Mouse (Mus musculus) C2C12 (cell line): Measurements from ENCODE around the gene Nanos2. TPM values are rescaled to one million over a fixed set of nuclear protein-coding genes. Genes with fewer than 3 reads are reported as not detected.

Source experiments
- H3K27me3 ChIP-seq: one replicate; pipeline ENCODE4 v1.6.1; 2011; ENCODE audit not compliant: control insufficient read depth, insufficient read depth, insufficient read length
- H3K36me3 ChIP-seq: one replicate; pipeline ENCODE4 v1.6.1; 2011; ENCODE audit not compliant: control insufficient read depth, insufficient read depth
- H3K4me3 ChIP-seq: one replicate; pipeline ENCODE4 v1.5.1; 2011; ENCODE audit warnings: mild to moderate bottlenecking, control low read depth; ENCODE audit not compliant: poor library complexity, insufficient read depth, severe bottlenecking
- H3K79me2 ChIP-seq: one replicate; pipeline ENCODE4 v1.6.1; 2011; ENCODE audit not compliant: control insufficient read depth, insufficient read depth
- H3K79me3 ChIP-seq: one replicate; pipeline ENCODE4 v1.6.1; 2011; ENCODE audit warnings: low read depth, control low read depth
- H3ac ChIP-seq: one replicate; pipeline ENCODE3; 2011; ENCODE audit warnings: low read depth; ENCODE audit not compliant: control insufficient read depth, insufficient read length
- CEBPB ChIP-seq: IDR thresholded peaks from one replicate; pipeline ENCODE4 v1.6.1; 2011; ENCODE audit warnings: low read depth, mild to moderate bottlenecking, control low read depth, moderate library complexity
- CTCF ChIP-seq: IDR thresholded peaks from one replicate; pipeline ENCODE4 v1.5.1; 2011; ENCODE audit not compliant: control insufficient read depth, insufficient read depth, insufficient read length
- FOSL1 ChIP-seq: IDR thresholded peaks from one replicate; pipeline ENCODE4 v1.8.0; 2011; ENCODE audit warnings: mild to moderate bottlenecking, low read length; ENCODE audit not compliant: poor library complexity, insufficient read depth, severe bottlenecking
- MAX ChIP-seq: IDR thresholded peaks from one replicate; pipeline ENCODE4 v1.6.1; 2011; ENCODE audit warnings: mild to moderate bottlenecking, control low read depth
- MYOD1 ChIP-seq: IDR thresholded peaks from one replicate; pipeline ENCODE4 v1.6.1; 2011; ENCODE audit warnings: low read depth; ENCODE audit not compliant: control insufficient read depth, insufficient read length
- MYOG ChIP-seq: IDR thresholded peaks from one replicate; pipeline ENCODE4 v1.6.1; 2011; ENCODE audit not compliant: control insufficient read depth, insufficient read length; ENCODE audit errors: extremely low read depth
- USF1 ChIP-seq: IDR thresholded peaks from one replicate; pipeline ENCODE4 v1.6.1; 2011; ENCODE audit warnings: low read depth, mild to moderate bottlenecking, control low read depth, moderate library complexity
- long read RNA-seq, 2 experiments: library from polyadenylated mRNA; unstranded; transcript quantifications; one replicate each; pipeline ENCODE4 v2.0.0; 2019 to 2020
- polyA plus RNA-seq: library from polyadenylated mRNA; unstranded; fragments of >200 nt; fragmentation: generic; extraction: Trizol; gene quantifications from one replicate; pipeline ENCODE4 v1.2.1, GENCODE M21; 2012; ENCODE audit warnings: missing spikeins

Gene Nanos2
- polyA plus RNA-seq: not detected
- long read RNA-seq, experiment 1: 0 reads
- long read RNA-seq, experiment 2: 0 reads

GRCm38 (mm10) chr7:18987100-18987499, at the start of gene Nanos2:
Gene Nanos2 (plus strand): TSS chr7:18987400.
- TF ChIP-seq MYOG (no peak), MYOD1 (no peak), CEBPB (no peak), USF1 (no peak), MAX (no peak), FOSL1 (no peak), CTCF (no peak)
- H3K79me3 ChIP-seq: no peaks in the 10 kb centered on the region

DNA sequence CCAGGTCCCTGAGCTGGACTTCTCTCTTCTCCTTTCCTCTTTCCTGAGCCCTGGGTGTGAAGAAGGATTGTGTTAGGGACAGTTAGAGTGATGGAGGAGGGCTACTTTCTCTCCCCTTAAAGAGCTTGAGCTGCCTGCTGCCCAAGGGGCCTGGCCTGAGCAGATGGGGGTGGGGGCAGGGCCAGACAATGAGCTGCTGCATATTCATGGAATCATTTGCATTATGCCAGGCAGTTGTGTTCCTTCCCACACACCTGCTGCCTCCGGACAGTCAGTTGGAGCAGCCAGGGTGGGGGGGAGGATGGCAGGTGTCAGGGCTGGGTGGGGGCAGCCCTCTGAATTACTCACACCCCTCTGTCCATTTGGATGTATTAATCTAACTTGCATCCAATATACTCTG, 44.8 kb upstream of the Nanos2 start:
- no peak for TF ChIP-seq USF1
- TF ChIP-seq CTCF: no peak
- no peak for TF ChIP-seq CEBPB
- no peak overlapping the region for H3ac ChIP-seq
- no peaks in the 10 kb centered on the region for H3K79me2 ChIP-seq
- H3K36me3 ChIP-seq: no peaks in the 10 kb centered on the region
- H3K79me3 ChIP-seq: no peaks in the 10 kb centered on the region
- H3K27me3 ChIP-seq: peaks cover 31% of the 10 kb centered on the region
- no peak overlapping the region for H3K4me3 ChIP-seq

More at GRCm38 (mm10) chr7:18987100-18987499, at the start of gene Nanos2:
- Histone ChIP-seq H3ac (no peak within 1 kb of the TSS), H3K4me3 (no peak within 1 kb of the TSS), H3K27me3 (peaks cover 18% of the 10 kb centered on the region), H3K79me2 (no peaks in the 10 kb centered on the region), H3K36me3 (no peaks in the 10 kb centered on the region)

- H3K79me2 ChIP-seq: no peaks in the 10 kb centered on the region
- H3ac ChIP-seq: no peak overlapping the region
- no peaks in the 10 kb centered on the region for H3K36me3 ChIP-seq
- H3K79me3 ChIP-seq: no peaks in the 10 kb centered on the region
- no peak overlapping the region for H3K4me3 ChIP-seq
- H3K27me3 ChIP-seq: peaks cover 31% of the 10 kb centered on the region
- no peak for TF ChIP-seq MYOG
- TF ChIP-seq MAX: no peak
- TF ChIP-seq USF1: no peak
- no peak for TF ChIP-seq CTCF
- no peak for TF ChIP-seq CEBPB
- no peak for TF ChIP-seq MYOD1
- no peak for TF ChIP-seq FOSL1
These were observed 44.4 kb upstream of the Nanos2 start for GRCm38 (mm10) chr7:18942815-18943214.

DNA sequence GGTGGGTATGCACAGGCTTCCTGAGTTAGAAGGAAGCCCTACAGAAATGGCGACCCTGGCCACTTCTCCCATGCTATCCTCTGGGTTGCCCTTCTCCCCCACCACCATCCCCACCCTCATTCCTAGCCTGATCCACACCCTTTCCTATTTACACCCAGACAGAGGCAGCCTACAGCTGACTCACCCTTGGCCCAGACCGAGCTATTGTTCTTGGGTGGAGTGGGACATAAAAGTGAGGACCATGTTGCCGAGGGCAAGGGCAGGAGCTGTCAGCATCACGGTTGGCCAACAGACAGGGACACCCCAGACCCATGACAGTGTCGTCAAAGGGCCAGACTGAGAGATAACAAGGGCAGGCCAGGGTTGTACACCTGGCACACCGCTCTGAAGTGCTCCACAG, 39.0 kb upstream of the Nanos2 start:
- Histone ChIP-seq H3K36me3 (no peaks in the 10 kb centered on the region), H3K79me3 (no peaks in the 10 kb centered on the region), H3K4me3 (no peak overlapping the region), H3K27me3 (peaks cover 10% of the 10 kb centered on the region), H3K79me2 (no peaks in the 10 kb centered on the region), H3ac (no peak overlapping the region)
- TF ChIP-seq FOSL1 (no peak), MAX (no peak), USF1 (no peak), MYOG (no peak), MYOD1 (no peak), CEBPB (no peak), CTCF (no peak)

DNA sequence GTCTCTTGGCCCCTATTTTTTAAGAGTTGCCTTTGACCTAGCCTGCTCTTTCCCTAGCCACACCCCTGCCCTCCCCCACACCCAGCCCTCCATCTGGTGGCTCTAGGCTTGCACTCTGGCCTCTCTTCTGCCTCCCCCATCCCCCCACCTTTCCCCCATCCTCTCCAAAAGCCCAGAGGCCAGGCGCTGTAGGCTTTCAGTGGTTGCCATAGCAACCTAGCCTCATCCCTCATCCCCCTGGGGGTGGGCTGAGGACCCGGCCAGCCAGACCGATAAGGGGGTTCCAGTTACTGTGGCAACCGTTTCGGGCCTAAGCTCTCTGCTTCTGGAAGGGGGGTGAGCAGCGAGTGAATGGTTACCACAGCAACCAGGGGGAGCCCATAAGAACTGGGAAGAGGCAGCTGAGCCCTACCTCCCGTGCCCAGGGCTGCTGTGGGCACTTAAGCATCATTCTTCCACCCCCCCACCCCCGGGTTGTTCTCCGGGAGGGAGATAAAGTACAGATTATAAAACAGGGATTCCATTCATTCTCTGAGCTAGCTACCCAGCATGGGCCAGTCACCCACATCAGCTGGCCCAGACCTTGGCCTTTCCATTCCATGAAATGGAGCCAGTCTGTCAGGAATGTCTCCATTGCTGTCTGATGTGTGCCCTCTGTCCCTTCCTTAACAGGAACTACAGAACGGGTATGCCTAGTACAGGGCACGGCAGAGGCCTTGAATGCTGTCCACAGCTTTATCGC, 37.2 kb upstream of the Nanos2 start:
- Histone ChIP-seq H3K27me3 (peaks cover 3% of the 10 kb centered on the region), H3K79me3 (no peaks in the 10 kb centered on the region), H3K4me3 (no peak overlapping the region), H3ac (no peak overlapping the region), H3K36me3 (no peaks in the 10 kb centered on the region), H3K79me2 (no peaks in the 10 kb centered on the region)
- TF ChIP-seq CTCF (no peak), USF1 (no peak), MYOD1 (no peak), MYOG (no peak), CEBPB (no peak), MAX (no peak), FOSL1 (no peak)
